Mouse (Mus musculus) stomach, embryonic 15.5 days (tissue): ENCODE measurements around the gene Lgals3. TPM values are rescaled to one million over a fixed set of nuclear protein-coding genes. Genes with fewer than 3 reads are reported as not detected.
"Not testable (repeated sequence)": the region's sequence is repeated elsewhere in the genome, so short reads cannot be mapped to it uniquely, and the experiment has no call there.

Experiments
- ATAC-seq: fragments of 200-750 bp; cut with Nextera tagmentation; 2 replicates; pipeline ENCODE4 v1.8.0; 2017; ENCODE audit warnings: low read depth, moderate number of reproducible peaks, moderate TSS enrichment; ENCODE audit not compliant: insufficient read depth, low FRiP score
- H3K27ac ChIP-seq: fragments of 300-500 bp; sonication (generic); 2 replicates; pipeline ENCODE4 v1.5.1; 2015; ENCODE audit warnings: mild to moderate bottlenecking, inconsistent platforms
- H3K27me3 ChIP-seq: fragments of 300-500 bp; sonication (generic); replicated peaks from 2 replicates; pipeline ENCODE4 v1.6.1; 2015; ENCODE audit warnings: inconsistent platforms
- H3K36me3 ChIP-seq: fragments of 300-500 bp; sonication (generic); 2 replicates; pipeline ENCODE4 v1.6.1; 2015; ENCODE audit warnings: inconsistent platforms
- H3K4me1 ChIP-seq: fragments of 300-500 bp; sonication (generic); 2 replicates; pipeline ENCODE4 v1.6.1; 2015; ENCODE audit warnings: inconsistent platforms
- H3K4me2 ChIP-seq: fragments of 300-500 bp; sonication (generic); 2 replicates; pipeline ENCODE4 v1.6.1; 2015; ENCODE audit warnings: mild to moderate bottlenecking, inconsistent platforms
- H3K4me3 ChIP-seq: fragments of 300-500 bp; sonication (generic); replicated peaks from 2 replicates; pipeline ENCODE4 v1.5.1; 2015; ENCODE audit warnings: inconsistent platforms
- H3K9ac ChIP-seq: fragments of 300-500 bp; sonication (generic); 2 replicates; pipeline ENCODE4 v1.6.1; 2015; ENCODE audit warnings: inconsistent platforms
- H3K9me3 ChIP-seq: fragments of 300-500 bp; sonication (generic); 2 replicates; pipeline ENCODE4 v1.6.1; 2016; ENCODE audit warnings: inconsistent platforms
- WGBS: fragments of 180-500 bp; shearing (Covaris S2); methylation state at CpG from one replicate; pipeline ENCODE4 v1.1.7; 2015; 5-methylcytosine and 5-hydroxymethylcytosine counted together
- polyA plus RNA-seq: library from polyadenylated mRNA; unstranded; fragments of >200 nt; fragmentation: Nextera tagmentation; extraction: Ambion mirVana; gene quantifications from 2 replicates; pipeline ENCODE4 v1.2.1, GENCODE M21; 2015

Gene Lgals3
- 42.7 and 58.3 TPM in 2 replicates for polyA plus RNA-seq

DNA sequence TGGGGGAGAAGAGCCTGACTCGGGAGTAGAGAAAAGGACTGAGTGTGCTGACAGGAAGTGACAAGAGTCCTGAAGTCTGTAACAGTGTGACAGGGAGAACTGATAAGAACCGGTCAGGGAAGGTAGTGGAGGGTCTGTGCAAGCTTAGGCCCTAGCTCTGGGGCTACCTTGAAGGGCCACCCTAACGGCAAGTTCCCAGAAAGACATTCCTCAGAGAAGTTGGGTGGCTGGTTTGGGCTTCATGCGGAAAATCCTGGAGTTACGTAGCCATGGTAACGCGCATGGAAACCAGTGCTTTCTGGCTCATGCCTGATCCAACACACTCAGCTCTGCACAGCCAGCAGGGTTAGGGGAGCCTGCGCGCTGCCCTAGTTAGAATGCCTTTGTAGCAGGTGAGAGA, at the start of gene Lgals3:
Lgals3 (plus strand) TSS at position 291 of the 400 bp plus-strand sequence.
- 28% methylated on average over 9 of the region's 9 CpGs for WGBS
- Histone ChIP-seq H3K4me2 (peak within 1 kb of the TSS; percentile 34; the same call in 1 of the 2 replicates), H3K27me3 (no peaks in the 10 kb centered on the region), H3K27ac (peak within 1 kb of the TSS; percentile 83), H3K9ac (no peak within 1 kb of the TSS), H3K4me3 (no peak within 1 kb of the TSS), H3K36me3 (no peaks in the 10 kb centered on the region), H3K4me1 (peaks cover 23% of the 10 kb centered on the region), H3K9me3 (no peaks in the 10 kb centered on the region)
- peak; percentile 59; the same call in 1 of the 2 replicates for ATAC-seq

DNA sequence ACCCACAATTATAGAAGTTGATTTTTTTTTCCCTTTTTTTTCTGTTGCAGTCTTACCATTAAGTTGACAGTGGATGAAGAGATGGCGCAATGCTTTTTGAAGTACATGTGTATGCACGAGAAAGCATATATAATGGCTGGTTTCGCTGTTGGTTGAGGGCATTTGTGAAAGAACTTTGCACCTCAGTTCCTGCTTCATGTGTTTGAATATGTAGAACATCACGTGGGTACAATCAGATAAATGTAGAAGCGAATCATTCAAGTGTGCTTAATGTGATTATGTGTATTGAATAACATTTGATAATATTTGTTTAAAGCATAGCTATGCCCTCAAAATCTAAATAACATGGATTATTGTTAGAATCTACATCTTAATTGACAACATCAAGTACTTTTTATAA, 48.2 kb upstream of the Lgals3 start:
- H3K4me2 ChIP-seq, result no peak overlapping the region
- H3K9ac ChIP-seq, result no peak overlapping the region
- H3K4me1 ChIP-seq, result no peaks in the 10 kb centered on the region
- no peaks in the 10 kb centered on the region for H3K27me3 ChIP-seq
- no peaks in the 10 kb centered on the region for H3K9me3 ChIP-seq
- WGBS, result 76% methylated on average over 5 of the region's 5 CpGs
- ATAC-seq, result no peak
- H3K36me3 ChIP-seq, result peaks cover 18% of the 10 kb centered on the region
- H3K4me3 ChIP-seq, result no peak overlapping the region
- H3K27ac ChIP-seq, result no peak overlapping the region

DNA sequence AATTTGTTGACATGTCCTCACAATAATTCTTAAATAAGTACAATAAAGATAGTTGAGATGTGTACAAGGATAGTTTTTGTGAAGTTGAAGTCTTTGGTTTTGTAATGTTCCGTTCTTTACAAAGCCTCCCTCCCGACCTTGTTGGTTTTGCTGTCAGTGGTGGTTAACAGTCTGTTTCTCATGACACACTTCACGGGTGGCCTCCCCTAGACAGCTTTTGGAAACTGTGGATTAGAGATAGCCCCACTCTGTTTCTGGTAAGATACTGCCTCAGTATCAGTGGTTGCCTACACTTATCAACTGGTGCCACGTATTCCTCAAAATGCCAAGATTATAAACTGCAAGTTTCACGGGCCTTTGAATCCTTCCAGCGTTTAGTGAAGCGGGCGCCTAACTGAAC, 46.0 kb upstream of the Lgals3 start:
- ATAC-seq, result peak; percentile 91
- not testable (repeated sequence) for H3K9ac ChIP-seq, H3K9me3 ChIP-seq, H3K4me1 ChIP-seq, H3K27ac ChIP-seq, H3K27me3 ChIP-seq, H3K4me3 ChIP-seq, H3K4me2 ChIP-seq
- 84% methylated on average over 7 of the region's 8 CpGs for WGBS
- H3K36me3 ChIP-seq, result peaks cover 12% of the 10 kb centered on the region

DNA sequence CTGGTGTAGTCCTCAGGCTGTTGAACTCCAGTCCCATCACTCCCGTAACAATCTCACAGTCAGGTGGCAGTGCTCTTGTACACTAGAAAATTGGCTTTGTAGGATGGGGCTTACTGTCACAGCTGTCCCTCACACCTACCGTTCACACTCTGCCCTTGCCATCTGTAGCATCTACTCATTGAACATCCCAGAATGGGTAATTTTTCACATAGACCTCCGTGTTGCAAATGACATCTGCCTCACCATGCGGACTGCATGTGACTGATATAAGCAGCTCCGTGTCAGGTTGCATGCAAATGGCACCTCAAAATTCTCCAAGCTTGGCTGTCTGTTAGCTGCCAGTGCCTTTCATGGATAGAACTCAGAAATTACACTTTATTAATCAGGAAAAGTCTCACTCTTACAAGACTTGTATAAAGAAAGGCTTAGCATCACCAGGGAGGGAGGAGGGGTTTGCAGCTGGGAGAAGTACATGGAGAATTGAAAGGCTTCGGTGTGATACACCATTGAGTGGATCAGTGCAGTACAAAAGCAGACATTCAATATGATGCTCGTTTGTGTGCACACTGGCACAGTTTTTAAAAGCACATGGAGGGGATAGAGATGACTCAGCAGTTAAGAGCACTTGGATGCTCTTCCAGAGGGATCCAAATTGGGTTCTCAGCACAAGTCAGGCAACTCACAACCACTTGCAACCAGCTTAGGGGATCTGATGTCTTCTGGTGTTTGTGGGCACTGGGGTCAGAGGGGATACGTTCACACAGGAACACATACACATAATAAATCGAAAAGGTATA, 41.4 kb upstream of the Lgals3 start:
- Histone ChIP-seq H3K4me1 (no peaks in the 10 kb centered on the region), H3K4me3 (no peak overlapping the region), H3K9ac (no peak overlapping the region), H3K9me3 (no peaks in the 10 kb centered on the region), H3K4me2 (no peak overlapping the region), H3K36me3 (0 out of 2 replicates have a peak, but pooled peaks cover 3% of the 10 kb centered on the region), H3K27me3 (no peaks in the 10 kb centered on the region), H3K27ac (no peak overlapping the region)
- no peak for ATAC-seq
- WGBS, result 79% methylated on average over 9 of the region's 9 CpGs

DNA sequence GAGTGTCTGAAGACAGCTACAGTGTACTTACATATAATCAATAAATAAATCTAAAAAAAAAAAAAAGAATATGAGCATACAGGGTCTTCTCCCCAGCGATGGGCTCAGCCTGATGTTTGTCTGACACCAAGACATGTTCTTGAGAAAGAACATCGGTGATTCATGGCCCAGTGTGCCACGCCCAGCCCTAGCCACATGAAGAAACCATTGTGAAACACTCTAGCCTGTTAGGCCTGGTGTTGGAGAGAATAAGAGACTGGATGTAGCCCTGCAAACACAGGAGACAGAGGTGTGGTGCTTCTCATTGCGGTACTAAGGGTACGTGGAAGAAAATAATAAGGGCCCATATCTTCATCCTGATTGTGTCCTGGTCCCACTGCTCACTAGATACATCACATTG, 40.2 kb upstream of the Lgals3 start:
- Histone ChIP-seq H3K27me3 (no peaks in the 10 kb centered on the region), H3K27ac (no peak overlapping the region), H3K4me2 (no peak overlapping the region), H3K4me1 (no peaks in the 10 kb centered on the region), H3K36me3 (0 out of 2 replicates have a peak, but pooled peaks cover 3% of the 10 kb centered on the region), H3K4me3 (no peak overlapping the region), H3K9ac (no peak overlapping the region), H3K9me3 (no peaks in the 10 kb centered on the region)
- WGBS, result 84% methylated on average over 5 of the region's 5 CpGs
- no peak for ATAC-seq

DNA sequence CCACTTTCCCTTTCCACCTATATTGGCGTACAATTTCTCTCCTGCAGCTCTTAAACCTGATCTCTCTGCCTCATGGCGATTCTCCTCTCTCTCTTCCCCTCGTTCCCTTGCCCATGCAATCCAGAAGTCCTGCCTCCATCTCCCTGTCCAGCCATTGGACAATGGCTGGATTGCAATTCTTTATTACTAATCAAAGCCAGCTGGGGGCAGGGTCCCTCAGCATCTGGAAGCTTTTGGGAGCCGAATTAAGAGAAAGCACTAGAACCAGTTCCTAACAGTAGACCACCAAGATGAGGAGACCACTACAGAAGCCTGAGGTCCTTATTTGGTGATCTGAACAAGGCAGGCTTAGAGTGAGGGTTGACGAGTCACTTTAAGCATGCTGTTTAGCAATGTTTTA, 35.6 kb upstream of the Lgals3 start:
- Histone ChIP-seq H3K4me3 (no peak overlapping the region), H3K4me2 (no peak overlapping the region), H3K9ac (no peak overlapping the region), H3K4me1 (no peaks in the 10 kb centered on the region), H3K27me3 (no peaks in the 10 kb centered on the region), H3K9me3 (no peaks in the 10 kb centered on the region), H3K36me3 (no peaks in the 10 kb centered on the region), H3K27ac (no peak overlapping the region)
- no peak for ATAC-seq
- 62% methylated on average over 5 of the region's 5 CpGs for WGBS

DNA sequence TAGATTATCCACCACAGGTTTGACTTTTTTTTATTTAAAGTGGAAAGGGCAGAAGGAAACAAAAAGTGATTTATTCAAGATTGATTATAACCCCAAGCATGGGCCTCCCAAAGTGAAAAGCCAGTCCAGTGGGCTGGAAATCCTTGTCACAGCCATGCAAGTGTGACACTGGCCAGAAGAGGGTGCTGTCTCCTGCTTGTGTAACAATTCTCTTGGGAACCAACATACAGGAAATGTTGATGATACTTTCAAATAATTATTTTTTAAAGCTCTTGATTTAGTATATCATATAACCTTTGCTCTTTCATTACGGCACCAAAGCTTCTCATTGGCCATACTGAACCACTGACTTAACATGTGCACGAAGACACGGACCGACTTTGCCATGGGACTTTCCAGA, 32.7 kb upstream of the Lgals3 start:
- no peak for ATAC-seq

DNA sequence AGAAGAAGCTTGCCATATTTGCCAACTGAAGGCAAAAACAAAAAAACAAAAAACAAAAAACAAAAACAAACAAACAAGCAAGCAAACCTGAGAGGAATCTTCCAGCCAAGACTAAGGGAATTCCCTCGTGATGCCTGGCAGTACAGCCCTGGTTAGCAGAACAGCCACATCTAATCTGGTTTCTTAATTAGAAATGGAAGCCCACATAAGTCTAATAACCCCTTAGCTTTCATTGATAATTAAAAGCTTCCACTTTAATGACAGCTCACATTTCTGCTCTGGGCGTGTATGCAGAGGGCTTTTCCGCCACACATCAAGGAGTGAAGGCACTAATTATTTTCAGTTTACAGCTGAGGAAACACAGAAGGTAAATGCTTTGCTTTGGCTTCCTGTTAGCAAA, 32.3 kb upstream of the Lgals3 start:
- Histone ChIP-seq H3K27ac (no peak overlapping the region), H3K4me2 (no peak overlapping the region), H3K4me3 (no peak overlapping the region), H3K36me3 (no peaks in the 10 kb centered on the region), H3K9me3 (no peaks in the 10 kb centered on the region), H3K27me3 (no peaks in the 10 kb centered on the region), H3K4me1 (no peaks in the 10 kb centered on the region), H3K9ac (no peak overlapping the region)
- 72% methylated on average over 3 of the region's 3 CpGs for WGBS
- ATAC-seq, result no peak

More for the DNA sequence above, 32.7 kb upstream of the Lgals3 start:
- no peak overlapping the region for H3K27ac ChIP-seq
- no peak overlapping the region for H3K4me3 ChIP-seq
- H3K9ac ChIP-seq, result no peak overlapping the region
- H3K4me2 ChIP-seq, result no peak overlapping the region
- WGBS, result 74% methylated on average over 4 of the region's 4 CpGs
- no peaks in the 10 kb centered on the region for H3K4me1 ChIP-seq
- no peaks in the 10 kb centered on the region for H3K27me3 ChIP-seq
- H3K9me3 ChIP-seq, result no peaks in the 10 kb centered on the region
- H3K36me3 ChIP-seq, result no peaks in the 10 kb centered on the region

DNA sequence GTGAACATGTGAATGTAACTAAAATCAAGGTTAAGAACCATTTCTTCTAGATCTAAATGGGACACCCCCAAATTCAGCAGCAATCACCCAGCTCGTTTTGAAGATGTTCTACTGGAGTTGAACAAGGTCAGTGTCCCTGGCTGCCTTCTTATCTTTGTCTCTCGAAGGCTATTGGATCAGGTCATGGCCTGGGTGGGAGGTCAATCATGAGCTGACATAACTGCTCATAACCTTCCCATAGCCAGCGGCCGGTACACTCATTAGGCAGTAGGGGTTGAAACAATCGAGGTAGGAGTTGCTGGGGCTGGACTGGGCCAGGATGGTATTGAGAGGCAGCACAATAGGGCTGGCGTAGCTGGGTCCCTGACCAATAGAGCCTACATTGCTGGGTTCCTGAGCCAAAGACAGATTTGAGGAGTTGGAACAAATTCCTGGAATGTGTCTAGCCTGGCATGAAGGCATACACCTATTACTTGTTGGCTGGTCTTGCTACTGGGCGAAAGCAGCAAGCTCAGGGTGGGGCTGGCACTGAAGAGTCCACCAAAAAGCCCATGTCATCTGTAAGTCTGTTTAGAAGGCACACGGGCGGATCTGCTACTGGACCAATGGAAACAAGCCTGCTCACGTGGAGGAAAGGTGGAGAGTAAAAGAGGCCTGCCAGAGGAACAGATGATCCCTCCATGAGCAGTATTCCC, 27.2 kb upstream of the Lgals3 start:
- H3K9ac ChIP-seq, result no peak overlapping the region
- H3K27ac ChIP-seq, result no peak overlapping the region
- WGBS, result 81% methylated on average over 10 of the region's 10 CpGs
- no peak overlapping the region for H3K4me2 ChIP-seq
- no peak for ATAC-seq
- H3K36me3 ChIP-seq, result no peaks in the 10 kb centered on the region
- H3K4me1 ChIP-seq, result no peaks in the 10 kb centered on the region
- H3K27me3 ChIP-seq, result no peaks in the 10 kb centered on the region
- H3K9me3 ChIP-seq, result no peaks in the 10 kb centered on the region
- no peak overlapping the region for H3K4me3 ChIP-seq

DNA sequence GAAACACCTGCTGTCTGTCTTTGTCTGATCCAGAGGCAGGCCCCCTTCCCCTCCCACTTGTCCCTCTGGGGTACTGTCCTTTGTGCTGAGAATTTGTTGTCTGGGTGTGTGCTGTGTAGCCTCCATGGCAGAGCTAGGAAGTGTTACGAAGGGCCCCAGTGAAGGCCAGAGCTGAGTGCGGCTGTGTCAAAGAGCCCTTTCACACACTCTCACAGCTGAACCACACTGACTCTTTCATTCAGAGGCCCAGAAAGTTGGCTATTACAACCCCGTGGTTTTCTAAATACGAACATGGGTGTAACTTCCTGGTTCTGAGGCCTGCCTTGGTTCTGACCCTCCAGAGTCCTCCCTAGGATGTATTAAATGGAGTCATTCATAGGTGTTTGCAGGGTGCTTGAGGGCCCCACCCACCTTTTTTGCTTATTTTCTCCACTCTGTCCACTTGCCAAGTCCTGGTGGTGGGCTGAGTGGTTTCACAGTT, 25.7 kb upstream of the Lgals3 start:
- H3K36me3 ChIP-seq, result no peaks in the 10 kb centered on the region
- H3K4me3 ChIP-seq, result no peak overlapping the region
- H3K4me2 ChIP-seq, result no peak overlapping the region
- WGBS, result 66% methylated on average over 4 of the region's 4 CpGs
- no peaks in the 10 kb centered on the region for H3K27me3 ChIP-seq
- H3K27ac ChIP-seq, result no peak overlapping the region
- ATAC-seq, result no peak
- no peaks in the 10 kb centered on the region for H3K4me1 ChIP-seq
- no peaks in the 10 kb centered on the region for H3K9me3 ChIP-seq
- no peak overlapping the region for H3K9ac ChIP-seq

DNA sequence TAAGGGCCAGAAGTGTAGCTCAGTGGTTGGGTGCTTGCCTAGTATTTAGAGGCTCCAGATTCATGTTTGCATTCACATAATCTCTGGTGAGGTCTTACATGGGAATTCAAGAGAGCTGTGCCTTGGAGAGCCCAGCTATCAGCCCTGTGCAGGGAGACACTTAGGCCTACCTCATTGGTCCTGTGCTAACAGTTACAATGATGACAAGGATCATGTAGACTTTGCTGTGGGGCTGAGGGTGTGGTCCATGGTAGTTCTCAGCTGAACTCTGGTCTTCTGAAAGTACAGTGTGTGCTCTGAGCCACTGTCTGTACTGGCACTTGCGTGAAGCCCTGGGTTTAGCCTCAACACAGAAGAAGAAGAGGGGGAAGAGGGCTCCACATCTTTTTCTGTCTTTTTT, 20.8 kb upstream of the Lgals3 start:
- 83% methylated on average over 1 of the region's 1 CpGs for WGBS
- Histone ChIP-seq H3K27me3 (no peaks in the 10 kb centered on the region), H3K9ac (no peak overlapping the region), H3K27ac (no peak overlapping the region), H3K4me1 (no peaks in the 10 kb centered on the region), H3K9me3 (no peaks in the 10 kb centered on the region), H3K4me2 (no peak overlapping the region), H3K36me3 (no peaks in the 10 kb centered on the region), H3K4me3 (no peak overlapping the region)
- ATAC-seq, result no peak

DNA sequence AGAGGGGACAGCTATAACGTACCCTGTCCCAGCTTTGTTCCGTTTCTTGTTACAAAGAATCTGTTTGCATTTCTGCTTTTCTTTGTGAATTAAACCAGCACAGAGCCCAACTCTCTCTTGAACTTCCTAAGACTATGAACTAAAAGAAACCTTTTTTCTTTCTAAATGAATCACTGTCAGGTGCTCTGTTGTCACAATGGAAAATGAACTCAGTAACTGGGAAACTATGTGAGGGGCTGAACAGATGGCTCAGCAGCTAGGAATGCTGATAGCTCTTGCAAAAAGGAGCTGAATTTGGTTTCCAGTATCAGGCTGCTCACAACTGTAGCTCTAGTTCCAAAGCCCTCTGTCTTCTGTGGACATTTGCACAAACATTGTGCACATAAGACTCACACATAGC, 16.6 kb upstream of the Lgals3 start:
- H3K27ac ChIP-seq, result no peak overlapping the region
- no peaks in the 10 kb centered on the region for H3K4me1 ChIP-seq
- no peak overlapping the region for H3K9ac ChIP-seq
- 71% methylated on average over 2 of the region's 2 CpGs for WGBS
- H3K4me2 ChIP-seq, result no peak overlapping the region
- H3K27me3 ChIP-seq, result no peaks in the 10 kb centered on the region
- no peaks in the 10 kb centered on the region for H3K9me3 ChIP-seq
- no peaks in the 10 kb centered on the region for H3K36me3 ChIP-seq
- no peak overlapping the region for H3K4me3 ChIP-seq
- ATAC-seq, result no peak
